Mouse (Mus musculus) neural tube, embryonic 15.5 days (tissue): ENCODE measurements at regions not wholly inside any gene's neighbourhood (a gene's known extent, or its start where the extent isn't known, plus 50 kb on each side); places are given as distances from the start of the nearest gene placed in this dataset.
A peak's percentile ranks its signal among the peaks of the same experiment; 100 is the strongest.

Experiments
- ATAC-seq: fragments of 200-750 bp; cut with Nextera tagmentation; 2 replicates; pipeline ENCODE4 v1.8.0; 2017; ENCODE audit warnings: mild to moderate bottlenecking, moderate TSS enrichment, moderate library complexity; ENCODE audit not compliant: low FRiP score
- H3K27ac ChIP-seq: fragments of 300-500 bp; sonication (generic); replicated peaks from 2 replicates; pipeline ENCODE4 v1.5.1; 2015; ENCODE audit warnings: mild to moderate bottlenecking, inconsistent platforms
- H3K27me3 ChIP-seq: fragments of 300-500 bp; sonication (generic); replicated peaks from 2 replicates; pipeline ENCODE4 v1.6.1; 2015; ENCODE audit warnings: inconsistent platforms
- H3K36me3 ChIP-seq: fragments of 300-500 bp; sonication (generic); 2 replicates; pipeline ENCODE4 v1.6.1; 2015; ENCODE audit warnings: inconsistent platforms
- H3K4me1 ChIP-seq: fragments of 300-500 bp; sonication (generic); 2 replicates; pipeline ENCODE4 v1.6.1; 2015; ENCODE audit warnings: inconsistent platforms
- H3K4me2 ChIP-seq: fragments of 300-500 bp; sonication (generic); 2 replicates; pipeline ENCODE4 v1.6.1; 2015; ENCODE audit warnings: inconsistent platforms, mild to moderate bottlenecking, moderate library complexity
- H3K4me3 ChIP-seq: fragments of 300-500 bp; sonication (generic); replicated peaks from 2 replicates; pipeline ENCODE4 v1.5.1; 2015; ENCODE audit warnings: mild to moderate bottlenecking, inconsistent platforms
- H3K9ac ChIP-seq: fragments of 300-500 bp; sonication (generic); replicated peaks from 2 replicates; pipeline ENCODE4 v1.6.1; 2015; ENCODE audit warnings: mild to moderate bottlenecking, inconsistent platforms
- H3K9me3 ChIP-seq: fragments of 300-500 bp; sonication (generic); replicated peaks from 2 replicates; pipeline ENCODE4 v1.6.1; 2016; ENCODE audit warnings: inconsistent platforms
- WGBS: fragments of 180-500 bp; shearing (Covaris S2); methylation state at CpG from one replicate; pipeline ENCODE4 v1.1.7; 2015; ENCODE audit warnings: mixed read lengths; 5-methylcytosine and 5-hydroxymethylcytosine counted together

- WGBS = 52% methylated on average over 13 of the region's 13 CpGs
- no peak for ATAC-seq
These were observed 65.4 kb upstream of the Mitf start for GRCm38 (mm10) chr6:97741427-97741826.

GRCm38 (mm10) chr6:97740851-97741201 lies 66.0 kb upstream of the Mitf start:
- peak; percentile 31; the same call in 1 of the 2 replicates for ATAC-seq

More at GRCm38 (mm10) chr6:97741427-97741826, 65.4 kb upstream of the Mitf start:
- H3K4me3 ChIP-seq = no peak overlapping the region
- no peak overlapping the region for H3K4me2 ChIP-seq
- no peaks in the 10 kb centered on the region for H3K36me3 ChIP-seq
- no peaks in the 10 kb centered on the region for H3K9me3 ChIP-seq
- no peak overlapping the region for H3K27ac ChIP-seq
- peaks cover 13% of the 10 kb centered on the region for H3K4me1 ChIP-seq
- H3K9ac ChIP-seq = no peak overlapping the region
- no peaks in the 10 kb centered on the region for H3K27me3 ChIP-seq

GRCm38 (mm10) chr6:97740107-97740850 lies 66.6 kb upstream of the Mitf start:
- no peak overlapping the region for H3K9ac ChIP-seq
- 10% methylated on average over 13 of the region's 13 CpGs for WGBS
- H3K9me3 ChIP-seq = no peaks in the 10 kb centered on the region
- H3K4me1 ChIP-seq = peaks cover 13% of the 10 kb centered on the region
- H3K27ac ChIP-seq = no peak overlapping the region
- no peak for ATAC-seq
- no peak overlapping the region for H3K4me3 ChIP-seq
- no peaks in the 10 kb centered on the region for H3K27me3 ChIP-seq
- H3K4me2 ChIP-seq = peak overlapping the region; percentile 36
- H3K36me3 ChIP-seq = no peaks in the 10 kb centered on the region

More at GRCm38 (mm10) chr6:97740851-97741201, 66.0 kb upstream of the Mitf start:
- 40% methylated on average over 11 of the region's 11 CpGs for WGBS
- H3K9me3 ChIP-seq = no peaks in the 10 kb centered on the region
- H3K4me2 ChIP-seq = peak overlapping the region; percentile 36; the same call in 1 of the 2 replicates
- no peaks in the 10 kb centered on the region for H3K36me3 ChIP-seq
- H3K9ac ChIP-seq = no peak overlapping the region
- no peaks in the 10 kb centered on the region for H3K27me3 ChIP-seq
- H3K27ac ChIP-seq = no peak overlapping the region
- H3K4me1 ChIP-seq = peaks cover 13% of the 10 kb centered on the region
- no peak overlapping the region for H3K4me3 ChIP-seq

DNA sequence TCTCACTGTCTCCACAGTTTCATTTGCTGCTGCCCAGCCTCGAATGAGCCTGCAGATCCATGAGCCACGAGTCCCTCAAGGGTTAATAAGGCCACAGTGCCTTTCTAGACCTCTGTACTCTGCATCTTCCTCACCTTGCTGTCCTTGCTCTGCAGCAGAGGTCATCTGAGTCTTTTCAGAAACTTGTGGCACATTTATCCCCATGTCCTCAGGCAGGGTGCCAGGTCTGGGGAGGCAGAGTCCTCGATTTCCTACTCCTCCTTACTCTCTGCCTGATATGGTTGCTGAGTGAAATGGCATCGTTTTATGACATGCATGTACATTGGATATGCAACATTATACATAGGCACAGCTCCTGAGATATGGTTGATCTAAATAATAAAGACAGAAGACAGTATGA lies 68.0 kb upstream of the Mitf start:
- 74% methylated on average over 4 of the region's 4 CpGs for WGBS
- peaks cover 11% of the 10 kb centered on the region for H3K4me1 ChIP-seq
- no peak overlapping the region; the same call in 1 of the 2 replicates for H3K9ac ChIP-seq
- no peak for ATAC-seq
- no peaks in the 10 kb centered on the region for H3K27me3 ChIP-seq
- no peaks in the 10 kb centered on the region for H3K36me3 ChIP-seq
- no peaks in the 10 kb centered on the region for H3K9me3 ChIP-seq
- no peak overlapping the region for H3K27ac ChIP-seq
- H3K4me3 ChIP-seq = no peak overlapping the region
- H3K4me2 ChIP-seq = no peak overlapping the region

GRCm38 (mm10) chr6:97730835-97731234 lies 76.0 kb upstream of the Mitf start:
- H3K4me2 ChIP-seq = no peak overlapping the region
- no peaks in the 10 kb centered on the region for H3K27me3 ChIP-seq
- H3K9me3 ChIP-seq = no peaks in the 10 kb centered on the region
- no peak overlapping the region for H3K4me3 ChIP-seq
- no peak overlapping the region for H3K27ac ChIP-seq
- no peaks in the 10 kb centered on the region for H3K36me3 ChIP-seq
- peaks cover 9% of the 10 kb centered on the region for H3K4me1 ChIP-seq
- ATAC-seq = no peak
- no peak overlapping the region for H3K9ac ChIP-seq

GRCm38 (mm10) chr6:97718184-97718910 lies 88.5 kb upstream of the Mitf start:
- H3K9me3 ChIP-seq = 0 out of 2 replicates have a peak, but pooled peaks cover 2% of the 10 kb centered on the region
- H3K9ac ChIP-seq = no peak overlapping the region
- no peak overlapping the region for H3K4me3 ChIP-seq
- no peaks in the 10 kb centered on the region for H3K27me3 ChIP-seq
- peaks cover 14% of the 10 kb centered on the region for H3K4me1 ChIP-seq
- 0 out of 2 replicates have a peak overlapping the region, but pooled peaks have one; percentile 34 for H3K27ac ChIP-seq
- H3K4me2 ChIP-seq = no peak overlapping the region
- 14% methylated on average over 6 of the region's 6 CpGs for WGBS
- H3K36me3 ChIP-seq = no peaks in the 10 kb centered on the region
- ATAC-seq = no peak

GRCm38 (mm10) chr6:97707401-97707800 lies 90.1 kb upstream of the Frmd4b start:
- Histone ChIP-seq H3K36me3 (no peaks in the 10 kb centered on the region), H3K4me3 (no peak overlapping the region), H3K4me1 (no peaks in the 10 kb centered on the region), H3K9me3 (no peaks in the 10 kb centered on the region), H3K4me2 (no peak overlapping the region), H3K27me3 (no peaks in the 10 kb centered on the region), H3K27ac (no peak overlapping the region), H3K9ac (no peak overlapping the region)
- no peak for ATAC-seq
- WGBS = 12% methylated on average over 2 of the region's 2 CpGs

- Histone ChIP-seq H3K9me3 (no peaks in the 10 kb centered on the region), H3K4me3 (no peak overlapping the region), H3K27me3 (no peaks in the 10 kb centered on the region), H3K4me1 (peaks cover 4% of the 10 kb centered on the region; the same call in 1 of the 2 replicates), H3K36me3 (no peaks in the 10 kb centered on the region), H3K9ac (no peak overlapping the region), H3K4me2 (no peak overlapping the region), H3K27ac (no peak overlapping the region)
- no peak for ATAC-seq
- WGBS = 72% methylated on average over 5 of the region's 5 CpGs
These were observed 87.0 kb upstream of the Frmd4b start for GRCm38 (mm10) chr6:97704361-97704760.

GRCm38 (mm10) chr6:97699752-97700098 lies 82.4 kb upstream of the Frmd4b start:
- Histone ChIP-seq H3K27ac (no peak overlapping the region), H3K27me3 (no peaks in the 10 kb centered on the region), H3K9ac (no peak overlapping the region), H3K4me3 (no peak overlapping the region), H3K4me1 (peaks cover 4% of the 10 kb centered on the region; the same call in 1 of the 2 replicates), H3K36me3 (no peaks in the 10 kb centered on the region), H3K4me2 (no peak overlapping the region), H3K9me3 (no peaks in the 10 kb centered on the region)
- 80% methylated on average over 3 of the region's 3 CpGs for WGBS
- peak; percentile 47; the same call in 1 of the 2 replicates for ATAC-seq

DNA sequence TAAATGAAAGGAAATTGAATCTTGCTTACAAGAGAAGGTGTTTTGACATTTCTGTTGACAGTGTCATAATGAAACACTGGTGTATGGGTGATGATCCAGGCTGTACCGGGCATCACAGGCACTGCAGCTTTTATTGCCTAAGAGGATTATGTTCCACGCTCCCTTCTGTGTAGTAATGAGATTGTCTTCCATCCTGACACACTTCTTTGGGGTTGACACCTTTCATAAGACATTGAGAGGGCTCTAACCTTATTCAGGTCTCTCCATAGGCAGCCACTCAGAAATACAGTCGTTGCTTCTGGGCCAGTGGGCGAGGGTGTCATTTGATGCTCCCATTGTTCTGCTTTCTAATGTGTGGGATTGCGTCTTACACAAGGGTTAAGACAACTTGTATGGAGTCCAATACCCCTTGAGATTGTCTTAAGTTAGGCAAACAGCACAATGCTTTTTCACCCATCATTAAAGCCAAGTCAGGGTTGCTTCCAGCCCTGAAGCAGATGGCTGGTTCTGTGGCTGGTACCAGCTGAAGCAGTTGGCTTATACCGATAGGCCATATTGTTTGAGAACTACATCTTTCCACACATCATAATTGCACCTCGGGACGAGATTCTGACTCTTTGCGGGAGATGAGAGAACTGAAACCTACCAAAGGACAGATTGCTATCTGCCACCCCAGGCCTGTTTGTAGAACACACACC lies 81.9 kb upstream of the Frmd4b start:
- Histone ChIP-seq H3K4me1 (peaks cover 4% of the 10 kb centered on the region; the same call in 1 of the 2 replicates), H3K36me3 (no peaks in the 10 kb centered on the region), H3K4me3 (no peak overlapping the region), H3K9me3 (no peaks in the 10 kb centered on the region), H3K4me2 (no peak overlapping the region), H3K27me3 (no peaks in the 10 kb centered on the region), H3K27ac (no peak overlapping the region), H3K9ac (no peak overlapping the region)
- WGBS = 61% methylated on average over 9 of the region's 9 CpGs
- no peak for ATAC-seq

DNA sequence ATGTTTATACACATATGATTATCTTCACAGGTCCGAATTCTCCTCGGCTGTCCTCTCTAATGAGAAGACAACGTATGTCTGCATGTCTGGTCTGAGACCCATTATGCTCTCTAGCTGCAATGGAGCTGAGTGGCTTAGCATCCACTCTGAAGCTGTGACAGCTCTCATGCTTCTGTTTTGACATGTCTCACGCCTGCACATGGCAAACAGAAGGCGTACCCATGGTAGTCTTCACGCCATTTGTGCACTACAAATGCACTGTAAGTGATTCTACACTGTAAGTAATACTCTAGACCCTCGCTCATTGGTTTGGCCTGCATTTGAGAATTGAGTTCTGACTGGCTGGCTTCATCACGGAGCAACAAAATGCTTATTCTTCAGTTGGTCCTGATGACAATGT lies 75.9 kb upstream of the Frmd4b start:
- Histone ChIP-seq H3K4me1 (no peaks in the 10 kb centered on the region), H3K4me3 (no peak overlapping the region), H3K9me3 (no peaks in the 10 kb centered on the region), H3K27ac (no peak overlapping the region), H3K9ac (no peak overlapping the region), H3K27me3 (no peaks in the 10 kb centered on the region), H3K4me2 (no peak overlapping the region), H3K36me3 (no peaks in the 10 kb centered on the region)
- no peak for ATAC-seq
- WGBS = 91% methylated on average over 8 of the region's 8 CpGs
